Mouse (Mus musculus): ENCODE measurements around the gene Fam122a.

DNA sequence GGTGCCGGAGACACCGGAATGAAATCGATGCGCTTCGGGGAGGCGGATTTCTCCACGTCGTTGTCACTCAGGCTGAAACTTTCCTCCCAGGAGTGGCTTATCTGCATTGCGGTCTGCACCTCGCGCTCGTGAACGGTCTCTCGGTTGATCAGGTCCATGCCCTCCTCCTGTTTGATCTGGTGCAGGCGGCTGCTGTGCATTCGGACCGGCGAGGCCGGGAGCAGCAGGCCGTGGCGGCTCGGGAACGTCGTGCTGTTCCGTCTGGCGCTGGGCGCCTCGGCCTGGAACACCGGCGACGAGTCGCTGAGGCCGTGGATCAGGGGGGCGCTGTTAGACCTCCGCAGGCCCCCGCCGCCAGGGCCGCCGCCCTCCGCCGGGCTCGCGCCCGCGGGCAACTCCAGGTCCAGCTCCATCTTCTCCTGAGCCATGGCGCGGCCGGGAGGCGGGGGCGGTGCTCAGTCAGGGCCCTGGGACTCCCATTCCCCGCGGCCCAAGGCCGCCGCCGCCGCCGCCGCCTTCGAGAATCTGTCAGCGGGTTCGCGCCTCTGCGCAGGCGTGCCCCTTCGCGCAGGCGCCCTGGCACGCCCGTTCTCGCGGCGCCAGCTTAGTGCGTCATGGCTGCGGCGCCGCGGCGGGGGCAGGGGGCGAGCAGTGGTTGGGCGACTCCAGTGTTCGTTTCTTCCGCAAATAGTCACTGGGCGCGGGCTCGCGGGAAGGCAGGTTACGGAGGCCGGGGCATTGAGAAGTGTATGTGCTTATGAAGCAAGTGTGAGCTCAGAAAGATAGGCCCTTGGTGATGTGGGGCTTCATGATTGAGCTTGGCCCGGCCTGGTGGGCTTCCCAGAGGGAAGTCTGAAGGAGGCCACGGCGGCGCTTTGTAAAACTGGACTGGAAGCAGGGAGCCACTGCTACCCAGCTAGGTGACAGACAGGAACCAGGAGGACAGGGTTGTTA lies at the start of gene Fam122a:
- TF ChIP-seq EP300 (IDR thresholded peaks at IDR 0.05; ENCODE audit: low read depth) (no peak), CTCF (IDR thresholded peaks at IDR 0.05; ENCODE audit: low read depth) (no peak)
